Mouse (Mus musculus) bone marrow, adult 2 months (tissue): ENCODE data around the gene Ergic1. TPM values are rescaled to one million over a fixed set of nuclear protein-coding genes. Genes with fewer than 3 reads are reported as not detected.

Experiments
- H3K27ac ChIP-seq: fragments of 200-500 bp; 2 replicates; pipeline ENCODE4 v1.5.1; 2012; ENCODE audit warnings: low read depth, mild to moderate bottlenecking, control low read depth, inconsistent platforms, low read length; ENCODE audit not compliant: control insufficient read depth, poor library complexity, insufficient read depth
- H3K4me1 ChIP-seq: fragments of 200-500 bp; 2 replicates; pipeline ENCODE4 v1.6.1; 2011; ENCODE audit warnings: low read length; ENCODE audit not compliant: control insufficient read depth, insufficient read depth
- H3K4me3 ChIP-seq: fragments of 200-500 bp; replicated peaks from 2 replicates; pipeline ENCODE3; 2011; ENCODE audit warnings: mild to moderate bottlenecking, low read depth, low read length, control low read depth; ENCODE audit not compliant: control insufficient read depth
- CTCF ChIP-seq: fragments of 200-500 bp; IDR thresholded peaks from 2 replicates; pipeline ENCODE4 v1.5.1; 2011; ENCODE audit warnings: low read length, control low read depth; ENCODE audit not compliant: control insufficient read depth, insufficient read depth
- POLR2A ChIP-seq: fragments of 200-500 bp; IDR thresholded peaks from 2 replicates; pipeline ENCODE4 v1.6.1; 2011; ENCODE audit warnings: low read depth, mild to moderate bottlenecking, control low read depth, low read length, borderline replicate concordance; ENCODE audit not compliant: control insufficient read depth
- WGBS: fragments of 180-500 bp; shearing (Covaris S2); methylation state at CpG from one replicate; pipeline ENCODE4 v1.1.7; 2018; 5-methylcytosine and 5-hydroxymethylcytosine counted together
- polyA plus RNA-seq: library from polyadenylated mRNA; stranded (reverse); fragments of >200 nt; gene quantifications from 2 replicates; pipeline ENCODE4 v1.2.4, GENCODE M21; 2011; ENCODE audit warnings: low replicate concordance; ENCODE audit not compliant: missing spikeins, insufficient read depth, insufficient read length

The Ergic1 gene
- polyA plus RNA-seq, 1 experiment: 23.4 TPM

DNA sequence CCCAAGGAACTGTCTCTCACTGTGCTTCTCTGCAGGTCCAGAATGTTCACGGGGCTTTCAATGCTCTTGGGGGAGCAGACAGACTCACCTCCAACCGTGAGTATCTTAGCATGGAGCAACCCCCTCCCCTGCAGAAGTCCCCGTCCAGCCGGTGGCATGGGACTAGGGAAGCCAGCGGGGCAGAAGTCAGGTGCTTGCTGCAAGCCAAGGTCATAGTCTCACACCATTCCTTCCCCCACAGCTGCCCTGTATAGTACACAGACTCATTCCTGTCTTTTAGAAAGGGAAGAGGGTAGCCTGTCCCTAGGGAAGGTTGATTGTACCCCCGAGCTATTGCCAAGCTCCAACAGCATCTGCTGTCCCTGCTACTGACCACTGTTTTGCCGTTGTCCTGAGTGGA is 74.7 kb downstream of the Ergic1 start:
- WGBS: 84% methylated on average over 7 of the region's 7 CpGs
- TF ChIP-seq CTCF: no peak
- no peak for TF ChIP-seq POLR2A
- Histone ChIP-seq H3K4me3 (no peak overlapping the region), H3K27ac (no peak overlapping the region), H3K4me1 (no peaks in the 10 kb centered on the region; the same call in 1 of the 2 replicates)

DNA sequence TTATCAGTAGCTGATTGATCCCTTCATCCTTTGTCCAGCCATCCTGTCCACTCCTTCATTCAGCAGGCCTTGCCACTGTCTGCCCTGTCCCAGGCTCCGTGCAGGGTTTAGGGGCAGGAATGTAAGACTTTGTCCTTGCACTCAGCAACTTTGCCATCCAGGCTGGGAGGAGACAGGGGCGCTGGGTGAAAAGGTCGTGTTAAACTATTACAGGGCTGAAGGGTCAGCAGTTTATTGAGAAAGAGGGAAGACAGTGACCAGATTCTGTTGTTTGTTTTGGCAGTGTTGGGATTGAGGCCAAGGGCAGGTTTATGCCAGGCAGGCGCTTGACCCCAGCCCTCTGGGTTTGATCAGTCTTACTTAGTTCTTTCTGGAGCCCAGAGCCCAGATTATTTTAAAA is 76.6 kb downstream of the Ergic1 start:
- H3K4me3 ChIP-seq: no peak overlapping the region
- 80% methylated on average over 4 of the region's 4 CpGs for WGBS
- no peak overlapping the region for H3K27ac ChIP-seq
- TF ChIP-seq CTCF (no peak), POLR2A (no peak)
- H3K4me1 ChIP-seq: no peaks in the 10 kb centered on the region; the same call in 1 of the 2 replicates

DNA sequence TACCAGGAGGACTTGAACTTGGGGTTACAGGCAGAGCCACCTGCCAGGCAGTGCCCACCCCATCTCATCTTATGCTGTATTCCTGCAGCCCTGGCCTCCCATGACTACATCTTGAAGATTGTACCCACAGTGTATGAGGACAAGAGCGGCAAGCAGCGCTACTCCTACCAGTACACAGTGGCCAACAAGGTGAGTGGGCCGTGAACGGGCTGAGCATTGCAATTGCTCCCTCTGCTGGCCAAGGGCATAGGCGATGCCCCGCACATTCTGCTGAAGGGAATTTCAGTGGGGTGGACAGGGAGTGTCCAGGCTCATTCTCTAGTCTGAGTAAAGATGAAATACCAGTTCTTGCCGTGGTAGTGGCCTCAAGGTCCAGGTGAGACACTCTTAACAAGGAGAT is 77.4 kb downstream of the Ergic1 start:
- 9% methylated on average over 7 of the region's 7 CpGs for WGBS
- Histone ChIP-seq H3K27ac (no peak overlapping the region), H3K4me1 (no peaks in the 10 kb centered on the region; the same call in 1 of the 2 replicates), H3K4me3 (no peak overlapping the region)
- TF ChIP-seq CTCF (peak; percentile 99), POLR2A (no peak)

DNA sequence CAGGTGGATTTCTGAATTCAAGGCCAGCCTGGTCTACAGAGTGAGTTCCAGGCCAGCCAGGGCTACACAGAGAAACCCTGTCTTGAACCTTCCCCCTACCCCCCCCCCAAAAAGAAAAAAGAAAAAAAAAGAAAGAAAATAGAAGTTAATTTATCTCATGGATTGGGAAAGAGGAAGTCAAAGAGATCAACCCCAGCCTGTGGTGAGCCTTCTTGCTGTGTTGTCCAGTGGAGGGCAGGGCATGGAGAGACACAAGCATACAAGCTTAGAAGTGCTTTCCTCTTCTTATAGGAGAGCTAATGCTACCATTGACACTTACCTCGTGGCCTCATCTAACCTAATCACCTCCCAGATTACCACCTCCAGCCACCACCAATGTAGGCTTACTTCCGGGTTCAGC is 78.5 kb downstream of the Ergic1 start:
- TF ChIP-seq CTCF (no peak), POLR2A (no peak)
- Histone ChIP-seq H3K27ac (peak overlapping the region; percentile 47; the same call in 1 of the 2 replicates), H3K4me1 (no peaks in the 10 kb centered on the region; the same call in 1 of the 2 replicates), H3K4me3 (no peak overlapping the region)
- WGBS: 30% methylated on average over 2 of the region's 2 CpGs

DNA sequence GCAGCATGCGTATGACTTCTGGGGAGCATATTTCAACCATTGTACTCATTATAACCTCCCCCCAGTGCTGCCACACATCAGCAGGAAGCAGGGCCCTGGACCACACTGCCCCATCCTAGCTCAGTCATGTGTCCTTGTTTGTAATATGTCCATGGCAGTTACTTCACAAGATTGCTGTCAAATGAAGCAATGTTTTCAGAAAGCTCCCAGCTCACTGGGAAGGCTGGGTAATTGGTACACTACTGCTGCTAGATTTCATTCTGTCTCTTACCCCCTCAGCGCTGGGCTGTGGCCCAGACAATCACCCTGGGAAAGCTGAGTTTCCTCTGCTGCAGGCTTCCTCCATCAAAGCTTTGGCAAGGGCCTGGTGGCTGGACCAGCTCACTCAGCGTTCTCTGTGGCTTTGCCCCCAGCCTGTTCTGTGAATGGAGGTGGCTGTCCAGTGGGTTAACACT is 79.0 kb downstream of the Ergic1 start:
- Histone ChIP-seq H3K4me3 (no peak overlapping the region), H3K27ac (peak overlapping the region; percentile 47), H3K4me1 (no peaks in the 10 kb centered on the region; the same call in 1 of the 2 replicates)
- no peak for TF ChIP-seq CTCF
- no peak for TF ChIP-seq POLR2A
- WGBS: 57% methylated on average over 3 of the region's 3 CpGs

DNA sequence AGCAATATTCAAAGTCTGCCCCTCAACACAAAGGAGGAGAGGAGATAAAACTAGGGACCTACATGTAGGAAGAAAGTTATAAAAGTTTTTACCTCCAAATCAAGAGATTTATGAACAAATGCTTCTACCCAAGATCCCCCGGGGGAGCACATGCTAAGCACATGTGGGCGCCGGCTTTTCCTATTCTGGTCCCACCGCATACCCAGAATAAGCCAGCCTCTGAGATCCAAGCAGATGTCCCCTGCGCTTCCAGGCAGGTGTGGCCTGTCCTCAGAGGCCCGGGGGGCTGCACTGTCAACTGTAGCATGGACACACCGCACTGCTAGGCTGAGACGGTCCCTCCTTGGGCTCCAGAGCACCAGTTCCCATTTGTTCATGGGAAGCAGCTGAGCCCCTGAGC is 82.2 kb downstream of the Ergic1 start:
- WGBS: 92% methylated on average over 8 of the region's 8 CpGs
- no peak overlapping the region for H3K27ac ChIP-seq
- no peak for TF ChIP-seq POLR2A
- no peak for TF ChIP-seq CTCF
- H3K4me1 ChIP-seq: no peaks in the 10 kb centered on the region; the same call in 1 of the 2 replicates
- no peak overlapping the region for H3K4me3 ChIP-seq

DNA sequence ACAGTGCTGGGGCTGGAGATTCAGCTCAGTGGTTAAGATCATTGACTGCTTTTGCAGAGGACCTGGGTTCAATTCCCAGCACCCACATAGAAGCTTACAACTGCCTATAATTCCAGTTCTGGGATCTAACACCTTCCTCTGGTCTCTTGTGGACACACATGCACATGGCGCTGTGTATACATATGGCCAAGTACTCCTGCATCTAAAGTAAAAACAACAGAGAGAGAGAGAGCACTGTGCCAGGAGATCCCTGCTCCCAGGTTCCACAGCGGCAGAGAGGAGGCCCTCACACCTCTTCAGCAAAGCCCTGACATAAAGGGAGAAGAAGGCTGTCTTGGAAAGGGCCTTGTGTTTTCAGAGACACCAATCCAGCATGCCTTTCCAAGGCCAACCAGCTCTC is 82.7 kb downstream of the Ergic1 start:
- H3K4me1 ChIP-seq: no peaks in the 10 kb centered on the region; the same call in 1 of the 2 replicates
- TF ChIP-seq CTCF (no peak), POLR2A (no peak)
- WGBS: 92% methylated on average over 2 of the region's 2 CpGs
- H3K4me3 ChIP-seq: no peak overlapping the region
- H3K27ac ChIP-seq: no peak overlapping the region; the same call in 1 of the 2 replicates

DNA sequence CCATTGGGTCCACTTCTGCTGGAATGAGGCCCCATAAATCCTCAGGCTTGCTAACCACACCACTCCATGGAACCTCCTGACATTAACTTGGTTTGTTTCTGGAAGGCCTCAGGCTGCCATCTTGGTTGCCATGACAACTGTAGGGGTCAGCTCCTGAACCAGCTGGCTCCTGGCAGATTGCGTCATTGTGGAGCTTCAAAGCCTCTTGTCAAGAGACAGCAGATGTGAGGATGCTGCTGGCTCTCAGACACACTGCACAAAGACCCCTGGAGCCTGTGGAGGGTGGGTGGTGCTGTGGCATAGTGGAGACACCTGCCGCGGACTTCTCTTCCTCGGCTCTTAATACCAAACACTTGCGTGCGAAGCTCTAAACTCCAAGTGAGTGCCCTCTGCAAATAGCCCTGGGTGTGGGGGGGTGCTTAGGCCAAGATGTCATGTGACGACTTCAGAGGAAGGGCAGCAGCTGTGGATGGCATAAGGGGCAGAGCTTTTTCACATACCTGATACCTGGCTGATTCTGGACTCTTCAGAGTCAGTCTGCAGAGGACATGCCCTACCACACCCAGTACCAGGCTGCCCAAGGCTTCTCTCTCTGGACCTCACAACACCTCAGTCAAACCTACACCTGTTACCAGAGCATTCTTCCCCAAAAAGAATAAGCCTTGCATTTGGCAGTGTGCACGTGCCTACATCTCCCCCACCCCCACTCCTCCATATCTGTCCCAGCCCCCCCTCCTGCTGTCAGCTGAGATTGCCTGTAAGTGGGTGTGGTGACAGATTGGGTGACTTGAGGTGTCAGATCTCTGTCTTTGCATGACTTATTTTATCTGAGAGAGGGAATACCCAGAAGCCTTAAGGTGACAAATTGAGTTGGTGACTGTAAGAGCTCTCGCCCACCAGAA is 83.5 kb downstream of the Ergic1 start:
- H3K4me1 ChIP-seq: no peaks in the 10 kb centered on the region; the same call in 1 of the 2 replicates
- no peak overlapping the region for H3K27ac ChIP-seq
- H3K4me3 ChIP-seq: no peak overlapping the region
- WGBS: 82% methylated on average over 9 of the region's 9 CpGs
- TF ChIP-seq POLR2A (no peak), CTCF (no peak)

DNA sequence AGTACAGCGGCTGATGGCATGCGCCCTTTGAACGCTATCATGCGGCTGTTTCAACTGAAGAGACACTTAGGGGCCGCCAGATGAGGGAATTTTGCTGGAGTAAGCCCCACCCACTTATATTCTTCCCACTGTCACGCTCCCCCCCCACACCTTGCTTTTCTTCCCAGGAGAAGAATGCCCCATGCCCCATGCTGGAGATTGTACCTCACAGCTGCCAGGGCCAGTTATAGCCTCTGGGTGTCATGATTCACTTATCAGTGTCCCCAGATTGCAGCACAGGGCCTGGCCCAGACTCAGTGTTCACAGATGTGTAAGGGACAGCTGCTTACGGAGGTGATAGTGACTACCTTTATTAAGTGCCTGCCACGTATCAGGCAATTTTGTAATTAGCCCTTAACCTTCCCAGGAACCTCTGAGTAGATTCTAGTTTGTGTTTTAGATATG is 84.1 kb downstream of the Ergic1 start:
- TF ChIP-seq POLR2A (no peak), CTCF (no peak)
- H3K4me1 ChIP-seq: no peaks in the 10 kb centered on the region; the same call in 1 of the 2 replicates
- 83% methylated on average over 8 of the region's 8 CpGs for WGBS
- H3K4me3 ChIP-seq: no peak overlapping the region
- H3K27ac ChIP-seq: no peak overlapping the region
